Mouse (Mus musculus) cortical plate, adult 2 months (tissue): Measurements from ENCODE around the gene Tango6.

ENCODE experiments used
- CTCF ChIP-seq: fragments of 200-500 bp; IDR thresholded peaks from 2 replicates; pipeline ENCODE4 v1.5.1; 2011; ENCODE audit warnings: mild to moderate bottlenecking, control low read depth, low read length; ENCODE audit not compliant: insufficient read depth; ENCODE audit errors: extremely low read depth
- POLR2A ChIP-seq: fragments of 200-500 bp; IDR thresholded peaks from 2 replicates; pipeline ENCODE4 v1.6.1; 2011; ENCODE audit warnings: mild to moderate bottlenecking, low read length, control low read depth; ENCODE audit not compliant: insufficient read depth; ENCODE audit errors: extremely low read depth

GRCm38 (mm10) chr8:106880121-106880707 is 197.3 kb downstream of the Tango6 start:
- TF ChIP-seq POLR2A = no peak
- no peak for TF ChIP-seq CTCF
